Comparison of ENCODE assay signal across 13 mouse cellular contexts in the genomic region with DNA sequence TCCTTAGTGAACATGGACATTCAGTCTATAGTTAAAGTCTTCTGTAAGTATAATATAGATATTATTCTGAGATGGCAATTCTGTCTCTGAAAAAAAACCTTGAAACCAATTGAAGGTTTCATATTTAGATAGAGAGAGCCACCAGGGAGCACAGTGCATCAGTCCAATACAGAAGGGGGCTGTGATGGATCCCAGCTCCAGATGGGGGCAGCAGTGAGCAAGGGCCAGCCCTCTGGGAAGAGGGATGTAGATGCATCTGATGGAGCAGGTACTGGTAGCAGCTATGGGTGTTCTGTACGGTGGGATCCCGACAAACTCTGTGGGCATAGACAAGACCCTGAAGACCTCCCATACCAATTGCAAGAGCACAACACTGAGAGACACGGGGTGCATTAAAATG.
DNase-seq lines count a peak whose midpoint lies in the region; ATAC-seq and TF ChIP-seq lines count a peak whose summit lies in the region.
"Had no signal": no experiment of that assay in that cellular context is flagged by ENCODE, and none has a peak within 500 bp of the region (broad histone marks: within the 10 kb centered on the region; RNA-seq: fewer than 3 reads in every experiment).

No protein-coding gene starts in this region.

- no peak overlapping the region for H3K4me2 ChIP-seq in limb, embryonic 11.5 days (ENCODE audit: low read depth, severe bottlenecking)
- H3K4me2 ChIP-seq: limb, embryonic 15.5 days; neural tube, embryonic 15.5 days had no signal

- TF ChIP-seq CTCF in MEL (IDR thresholded peaks at IDR 0.05 in 2 of 3, conservative IDR thresholded peaks at IDR 0.05 in 1 of 3; ENCODE audit: control insufficient read depth in 1 of 3, insufficient read depth in 1 of 3, low read depth in 2 of 3, low read length in 3 of 3, poor library complexity in 1 of 3, severe bottlenecking in 1 of 3), result peak in 2 of 3 experiments; percentile 17 to 28; a peak in 3 of 6 replicates

- no peak overlapping the region for H3K9ac ChIP-seq in limb, embryonic 11.5 days (ENCODE audit: low read length)
- H3K9ac ChIP-seq in MEL (ENCODE audit: control insufficient read depth, low read depth, low read length, poor library complexity, severe bottlenecking), result no peak overlapping the region
- H3K9ac ChIP-seq: limb, embryonic 15.5 days; neural tube, embryonic 15.5 days had no signal

- no peak for ATAC-seq in limb, embryonic 11.5 days (ENCODE audit: insufficient number of reproducible peaks, low FRiP score, low TSS enrichment, low read depth)

- WGBS in limb, embryonic 11.5 days, result 89% methylated on average over 3 of the region's 3 CpGs
- WGBS in limb, embryonic 10.5 days, result 90% methylated on average over 3 of the region's 3 CpGs

- H3K4me3 ChIP-seq in limb, embryonic 11.5 days (ENCODE audit: low read depth, low read length), result no peak overlapping the region
- H3K4me3 ChIP-seq in limb, embryonic 10.5 days, result no peak overlapping the region
- H3K4me3 ChIP-seq in MEL (ENCODE audit: control insufficient read depth in 1 of 2, insufficient read depth in 1 of 2, low read depth in 2 of 2, low read length in 2 of 2), result no peak overlapping the region
- H3K4me3 ChIP-seq: limb, embryonic 15.5 days; midbrain, embryonic 10.5 days; neural tube, embryonic 15.5 days had no signal

- no peaks in the 10 kb centered on the region for H3K36me3 ChIP-seq in limb, embryonic 11.5 days (ENCODE audit: control insufficient read depth, insufficient read depth, low read length)
- H3K36me3 ChIP-seq in limb, embryonic 10.5 days, result no peaks in the 10 kb centered on the region
- no peaks in the 10 kb centered on the region for H3K36me3 ChIP-seq in MEL (ENCODE audit: control insufficient read depth in 1 of 2, insufficient read depth in 2 of 2, low read length in 2 of 2)
- H3K36me3 ChIP-seq: limb, embryonic 15.5 days; midbrain, embryonic 10.5 days; neural tube, embryonic 15.5 days had no signal

- no peaks in the 10 kb centered on the region; the same call in 1 of the 2 replicates for H3K9me3 ChIP-seq in limb, embryonic 11.5 days (ENCODE audit: control insufficient read depth, low read length)
- H3K9me3 ChIP-seq in limb, embryonic 10.5 days (replicated peaks), result no peaks in the 10 kb centered on the region
- H3K9me3 ChIP-seq in MEL (replicated peaks; ENCODE audit: insufficient read depth, low read length), result no peaks in the 10 kb centered on the region
- H3K9me3 ChIP-seq: limb, embryonic 15.5 days; midbrain, embryonic 10.5 days; neural tube, embryonic 15.5 days had no signal

- H3K79me2 ChIP-seq in MEL (ENCODE audit: control insufficient read depth, insufficient read depth, low read length, poor library complexity), result no peaks in the 10 kb centered on the region

- no peaks in the 10 kb centered on the region for H3K4me1 ChIP-seq in limb, embryonic 11.5 days (ENCODE audit: control insufficient read depth, insufficient read depth, low read length)
- H3K4me1 ChIP-seq in limb, embryonic 10.5 days, result peaks cover 11% of the 10 kb centered on the region
- no peaks in the 10 kb centered on the region for H3K4me1 ChIP-seq in MEL (ENCODE audit: control insufficient read depth in 1 of 2, insufficient read depth in 2 of 2, low read length in 2 of 2)

- no peak for TF ChIP-seq POLR2A in MEL (IDR thresholded peaks at IDR 0.05; ENCODE audit: control insufficient read depth in 1 of 2, insufficient read depth in 1 of 2, low read depth in 1 of 2, low read length in 2 of 2, poor library complexity in 1 of 2)

- no peak overlapping the region for H3K27ac ChIP-seq in limb, embryonic 11.5 days (replicated peaks; ENCODE audit: low read depth, low read length)
- H3K27ac ChIP-seq in limb, embryonic 10.5 days, result no peak overlapping the region
- no peak overlapping the region for H3K27ac ChIP-seq in MEL (ENCODE audit: control insufficient read depth, low read depth, low read length)
- H3K27ac ChIP-seq: limb, embryonic 15.5 days; midbrain, embryonic 10.5 days; neural tube, embryonic 15.5 days had no signal

- no peak for TF ChIP-seq EP300 in MEL (IDR thresholded peaks at IDR 0.05; ENCODE audit: low read depth in 1 of 2, low read length in 2 of 2)

- no peak for TF ChIP-seq RAD21 in MEL (IDR thresholded peaks at IDR 0.05; ENCODE audit: low read depth, low read length)

- peak; percentile 4 for DNase-seq in adrenal gland, adult 2 months
- DNase-seq in adrenal gland, adult 8-10 months, result no peak
- peak; percentile 32 for DNase-seq in limb, embryonic 11.5 days (ENCODE audit: low spot score)
- DNase-seq in limb, embryonic 10.5 days (ENCODE audit: low spot score), result no peak
- no peak for DNase-seq in MEL (ENCODE audit: low read depth, low spot score)
- peak; percentile 62 for DNase-seq in cerebellum, adult 9-11 months
- no peak for DNase-seq in right cerebral cortex, postnatal 36 days (ENCODE audit: low spot score in 2 of 2)
- DNase-seq in urinary bladder, postnatal 36 days (ENCODE audit: low spot score in 2 of 2), result no peak
- DNase-seq: gastrocnemius, postnatal 10 days; heart, postnatal 14 days had no signal

- H3K27me3 ChIP-seq in limb, embryonic 11.5 days (ENCODE audit: control insufficient read depth, insufficient read depth, low read length), result no peaks in the 10 kb centered on the region
- no peaks in the 10 kb centered on the region for H3K27me3 ChIP-seq in limb, embryonic 10.5 days (ENCODE audit: low read depth, poor library complexity, severe bottlenecking)
- no peaks in the 10 kb centered on the region for H3K27me3 ChIP-seq in MEL (ENCODE audit: control insufficient read depth in 1 of 2, insufficient read depth in 2 of 2, low read length in 2 of 2)
- H3K27me3 ChIP-seq: limb, embryonic 15.5 days had no signal

TF ChIP-seq in MEL, 35 proteins besides CTCF, POLR2A, EP300 and RAD21:
- TF ChIP-seq SIN3A (IDR thresholded peaks at IDR 0.05; ENCODE audit: low read length), result no peak

Comparison
In these comparisons a context has a peak if more than half of its experiments do, and no peak if none do; other contexts are left out.
1. DNase-seq: peak in adrenal gland, adult 2 months (single experiment), limb, embryonic 11.5 days (single experiment) and cerebellum, adult 9-11 months (single experiment); none in adrenal gland, adult 8-10 months (single experiment), limb, embryonic 10.5 days (single experiment), MEL (single experiment), right cerebral cortex, postnatal 36 days (0 of 2) and urinary bladder, postnatal 36 days (0 of 2).